In the genomic region with DNA sequence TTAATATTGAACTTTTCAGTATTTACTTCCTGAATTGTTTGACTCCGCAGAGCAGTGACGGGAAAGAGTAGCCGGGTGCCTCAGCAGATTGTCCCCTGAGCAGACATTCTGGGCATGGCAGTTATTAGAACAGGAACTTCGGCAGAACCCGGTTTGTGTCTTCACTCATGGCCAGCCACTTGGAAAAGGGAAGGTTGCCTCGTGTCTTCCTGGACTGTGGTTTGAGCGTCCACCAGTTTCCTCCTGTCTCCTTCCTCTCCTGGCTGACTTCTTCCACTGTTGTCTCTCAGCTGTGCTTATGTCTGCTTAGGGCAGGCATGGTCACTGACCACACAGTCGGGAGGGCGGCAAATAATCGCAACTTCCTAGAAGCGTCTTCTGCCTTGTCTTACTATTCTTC, we compare ENCODE assay signal across 9 mouse cellular contexts. TPM values are rescaled to one million over a fixed set of nuclear protein-coding genes. Genes with fewer than 3 reads are reported as not detected.
A peak's percentile ranks its signal among the peaks of the same experiment; 100 is the strongest.
DNase-seq lines count a peak whose midpoint lies in the region; ATAC-seq and TF ChIP-seq lines count a peak whose summit lies in the region.
"Had no signal": no experiment of that assay in that cellular context is flagged by ENCODE, and none has a peak within 500 bp of the region (broad histone marks: within the 10 kb centered on the region; RNA-seq: fewer than 3 reads in every experiment).

No protein-coding gene starts in this region.

- no peak overlapping the region for H3K27ac ChIP-seq in liver, embryonic 16.5 days (ENCODE audit: low read length)
- H3K27ac ChIP-seq in midbrain, postnatal 0 days (ENCODE audit: low read depth, low read length): no peak overlapping the region

- no peaks in the 10 kb centered on the region for H3K36me3 ChIP-seq in liver, embryonic 16.5 days (ENCODE audit: control insufficient read depth, insufficient read depth)
- H3K36me3 ChIP-seq in midbrain, postnatal 0 days (ENCODE audit: insufficient read depth, low read length): no peaks in the 10 kb centered on the region

- 11% methylated on average over 11 of the region's 11 CpGs for WGBS in liver, embryonic 16.5 days (ENCODE audit: insufficient replicate concordance)
- WGBS in midbrain, postnatal 0 days: 87% methylated on average over 11 of the region's 11 CpGs

- H3K4me3 ChIP-seq in liver, embryonic 16.5 days (ENCODE audit: low read depth, low read length): no peak overlapping the region
- no peak overlapping the region for H3K4me3 ChIP-seq in midbrain, postnatal 0 days (ENCODE audit: low read depth, low read length)

- H3K4me1 ChIP-seq in liver, embryonic 16.5 days (ENCODE audit: control insufficient read depth, low read depth, low read length): no peaks in the 10 kb centered on the region
- H3K4me1 ChIP-seq in midbrain, postnatal 0 days (ENCODE audit: insufficient read depth, low read length): no peaks in the 10 kb centered on the region

- no peak overlapping the region for H3K4me2 ChIP-seq in liver, embryonic 16.5 days (ENCODE audit: low read depth, low read length)
- H3K4me2 ChIP-seq in midbrain, postnatal 0 days (ENCODE audit: low read depth, low read length, poor library complexity, severe bottlenecking): no peak overlapping the region

- peaks cover 5% of the 10 kb centered on the region; the same call in 1 of the 2 replicates for H3K27me3 ChIP-seq in liver, embryonic 16.5 days (ENCODE audit: control insufficient read depth, insufficient read depth, low read depth, low read length)
- H3K27me3 ChIP-seq in midbrain, postnatal 0 days (ENCODE audit: insufficient read depth, low read length): no peaks in the 10 kb centered on the region

- intact Hi-C loops in heart, postnatal 36 days (cut with DNase I): no loop called here

- no peak for TF ChIP-seq CTCF in midbrain, postnatal 0 days (IDR thresholded peaks at IDR 0.05)

- peak; percentile 67 for ATAC-seq in liver, embryonic 16.5 days (ENCODE audit: low read depth)
- ATAC-seq in midbrain, postnatal 0 days (ENCODE audit: low FRiP score): no peak

- H3K9ac ChIP-seq in liver, embryonic 16.5 days (ENCODE audit: low read depth, low read length): no peak overlapping the region
- H3K9ac ChIP-seq in midbrain, postnatal 0 days (replicated peaks; ENCODE audit: low read length, poor library complexity, severe bottlenecking): no peak overlapping the region

- peak; percentile 86 for DNase-seq in layer of hippocampus, adult 9-11 months
- no peak for DNase-seq in layer of hippocampus, postnatal 10 days (ENCODE audit: low spot score in 2 of 2)
- DNase-seq in heart, postnatal 36 days: peak; percentile 23 to 26
- DNase-seq in spleen, postnatal 36 days (ENCODE audit: low spot score in 2 of 2): peak; percentile 70 to 71
- DNase-seq in midbrain, postnatal 0 days (ENCODE audit: low spot score): no peak
- DNase-seq in embryo, embryonic 11 days: no peak
- no peak for DNase-seq in embryo, embryonic 9.5 days (ENCODE audit: extremely low spot score)

- no peaks in the 10 kb centered on the region for H3K9me3 ChIP-seq in liver, embryonic 16.5 days (replicated peaks; ENCODE audit: control insufficient read depth, low read length)
- H3K9me3 ChIP-seq in midbrain, postnatal 0 days (ENCODE audit: low read length): no peaks in the 10 kb centered on the region

RNA-seq across cellular contexts. Expression of gene Rapgef5, which starts 44.2 kb away (rescaled TPM):
- 10 to 100 TPM; 91.7 to 98.0 TPM for total RNA-seq in layer of hippocampus, postnatal 10 days (2021)
- 10 to 100 TPM; 35.6 to 40.7 TPM for total RNA-seq in heart, postnatal 36 days (2021)
- polyA plus RNA-seq in liver, embryonic 16.5 days (2015; fragmentation: Nextera tagmentation; extraction: Ambion mirVana): 1.4 and 2.2 TPM in 2 replicates
- 54.3 and 56.3 TPM in 2 replicates for total RNA-seq in midbrain, postnatal 0 days (2014; rRNA removed)
- polyA plus RNA-seq in midbrain, postnatal 0 days (2015; fragmentation: Nextera tagmentation; extraction: Ambion mirVana): 25.2 and 25.9 TPM in 2 replicates
- total RNA-seq: MEL had no signal

Comparison
In these comparisons a context has a peak if more than half of its experiments do, and no peak if none do; other contexts are left out.
1. DNase-seq: peak in layer of hippocampus, adult 9-11 months (single experiment), heart, postnatal 36 days (2 of 2) and spleen, postnatal 36 days (2 of 2); none in layer of hippocampus, postnatal 10 days (0 of 2), midbrain, postnatal 0 days (single experiment), embryo, embryonic 11 days (single experiment) and embryo, embryonic 9.5 days (single experiment).